ENCODE assay signal across 28 mouse cellular contexts in genomic region chr5:84618194-84618593, GRCm38 (mm10).
"Had no signal": no experiment of that assay in that cellular context is flagged by ENCODE, and none has a peak within 500 bp of the region (broad histone marks: within the 10 kb centered on the region; RNA-seq: fewer than 3 reads in every experiment).

No protein-coding gene starts in this region.

- H3K4me1 ChIP-seq: embryonic facial prominence, embryonic 10.5 days; embryonic facial prominence, embryonic 12.5 days; embryonic facial prominence, embryonic 13.5 days; embryonic facial prominence, embryonic 15.5 days; forebrain, embryonic 10.5 days; forebrain, embryonic 12.5 days; forebrain, embryonic 13.5 days; forebrain, embryonic 15.5 days; heart, embryonic 10.5 days had no signal

- H3K36me3 ChIP-seq: embryonic facial prominence, embryonic 10.5 days; embryonic facial prominence, embryonic 12.5 days; embryonic facial prominence, embryonic 13.5 days; embryonic facial prominence, embryonic 15.5 days; forebrain, embryonic 10.5 days; forebrain, embryonic 12.5 days; forebrain, embryonic 15.5 days; heart, embryonic 10.5 days had no signal

- H3K27me3 ChIP-seq: embryonic facial prominence, embryonic 12.5 days; embryonic facial prominence, embryonic 13.5 days; embryonic facial prominence, embryonic 15.5 days; forebrain, embryonic 12.5 days; forebrain, embryonic 13.5 days; forebrain, embryonic 15.5 days had no signal

- H3K4me3 ChIP-seq: embryonic facial prominence, embryonic 10.5 days; embryonic facial prominence, embryonic 12.5 days; embryonic facial prominence, embryonic 13.5 days; embryonic facial prominence, embryonic 15.5 days; erythroblast, embryonic 14.5 days; forebrain, embryonic 10.5 days; forebrain, embryonic 12.5 days; forebrain, embryonic 13.5 days; forebrain, embryonic 15.5 days; gastrocnemius, adult 2 months; heart, adult 2 months; heart, embryonic 10.5 days had no signal

- ATAC-seq: forebrain, embryonic 13.5 days; forebrain, embryonic 14.5 days; forebrain, embryonic 15.5 days; forebrain, embryonic 16.5 days; forebrain, postnatal 0 days had no signal

- H3K9me3 ChIP-seq: embryonic facial prominence, embryonic 10.5 days; embryonic facial prominence, embryonic 12.5 days; embryonic facial prominence, embryonic 13.5 days; embryonic facial prominence, embryonic 15.5 days; forebrain, embryonic 10.5 days; forebrain, embryonic 12.5 days; forebrain, embryonic 13.5 days; forebrain, embryonic 15.5 days; heart, embryonic 10.5 days had no signal

- DNase-seq: cerebellum, adult 8-10 months; cerebellum, adult 9-10 months; cerebellum, adult 9-11 months; cerebellum, postnatal 10 days; cerebellum, postnatal 25 days; cerebellum, postnatal 36 days; embryo, embryonic 11 days; forebrain, postnatal 0 days; gastrocnemius, adult 2 months; gastrocnemius, postnatal 10 days; gastrocnemius, postnatal 14 days; gastrocnemius, postnatal 25 days; gastrocnemius, postnatal 36 days; heart, adult 11 months; heart, adult 18-20 months; heart, adult 2 months had no signal
